Mouse (Mus musculus): ENCODE data around the gene Aloxe3.
A peak's percentile ranks its signal among the peaks of the same experiment; 100 is the strongest.

DNA sequence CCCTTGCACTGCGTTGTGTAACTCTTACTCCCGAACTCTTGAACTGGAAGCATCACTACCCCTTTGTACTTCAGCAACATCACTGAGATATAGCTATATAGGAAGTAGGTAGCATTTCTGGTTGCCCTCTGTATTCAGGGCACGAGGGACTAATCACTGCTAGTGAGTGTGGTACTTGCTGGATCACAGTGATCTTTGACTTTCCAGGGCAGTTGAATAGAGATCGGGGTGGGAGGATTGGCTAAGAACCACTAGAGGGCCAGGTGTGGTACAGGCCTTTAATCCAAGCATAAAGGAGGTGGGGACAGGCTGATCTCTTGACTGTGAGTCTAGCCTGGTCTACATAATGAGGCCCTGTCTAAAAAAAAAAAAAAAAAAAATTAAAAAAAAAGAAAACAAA lies 32.8 kb upstream of the Aloxe3 start:
- no peak for TF ChIP-seq EP300 (IDR thresholded peaks at IDR 0.05)
- peak; percentile 40 for TF ChIP-seq CTCF (IDR thresholded peaks at IDR 0.05)

All from lung, postnatal 0 days (tissue).